14 mouse cellular contexts compared by ENCODE assay signal in genomic region chr6:134502335-134502734, GRCm38 (mm10).
"Had no signal": no experiment of that assay in that cellular context is flagged by ENCODE, and none has a peak within 500 bp of the region (broad histone marks: within the 10 kb centered on the region; RNA-seq: fewer than 3 reads in every experiment).

No protein-coding gene starts in this region.

- ATAC-seq: intestine, postnatal 0 days; liver, postnatal 0 days; midbrain, embryonic 15.5 days had no signal

- H3K9ac ChIP-seq: limb, embryonic 12.5 days; liver, embryonic 13.5 days; liver, postnatal 0 days; midbrain, embryonic 15.5 days; neural tube, embryonic 12.5 days; stomach, embryonic 15.5 days had no signal

- DNase-seq: kidney, adult 9 months; liver; liver, embryonic 13.5 days; liver, postnatal 0 days; thymus, postnatal 4 days had no signal

- H3K9me3 ChIP-seq: limb, embryonic 12.5 days; liver, embryonic 13.5 days; megakaryocyte, embryonic 14.5 days; midbrain, embryonic 15.5 days; neural tube, embryonic 12.5 days; stomach, embryonic 15.5 days had no signal

- H3K4me1 ChIP-seq: neural tube, embryonic 12.5 days had no signal

- H3K4me3 ChIP-seq: layer of hippocampus, adult 2 months; limb, embryonic 12.5 days; liver, embryonic 13.5 days; megakaryocyte, embryonic 14.5 days; midbrain, embryonic 15.5 days; neural tube, embryonic 12.5 days; stomach, embryonic 15.5 days had no signal

- H3K27me3 ChIP-seq: limb, embryonic 12.5 days; liver, embryonic 13.5 days; megakaryocyte, embryonic 14.5 days; midbrain, embryonic 15.5 days; neural tube, embryonic 12.5 days; stomach, embryonic 15.5 days had no signal

- H3K4me2 ChIP-seq: limb, embryonic 12.5 days; liver, embryonic 13.5 days; midbrain, embryonic 11.5 days; midbrain, embryonic 15.5 days; neural tube, embryonic 12.5 days; stomach, embryonic 15.5 days had no signal

- H3K27ac ChIP-seq: layer of hippocampus, adult 2 months; limb, embryonic 12.5 days; liver, embryonic 13.5 days; macrophage; neural tube, embryonic 12.5 days; stomach, embryonic 15.5 days had no signal
